Mouse (Mus musculus): ENCODE results near the gene Clic1.
"Not testable (repeated sequence)": the region's sequence is repeated elsewhere in the genome, so short reads cannot be mapped to it uniquely, and the experiment has no call there.

Gene Clic1

DNA sequence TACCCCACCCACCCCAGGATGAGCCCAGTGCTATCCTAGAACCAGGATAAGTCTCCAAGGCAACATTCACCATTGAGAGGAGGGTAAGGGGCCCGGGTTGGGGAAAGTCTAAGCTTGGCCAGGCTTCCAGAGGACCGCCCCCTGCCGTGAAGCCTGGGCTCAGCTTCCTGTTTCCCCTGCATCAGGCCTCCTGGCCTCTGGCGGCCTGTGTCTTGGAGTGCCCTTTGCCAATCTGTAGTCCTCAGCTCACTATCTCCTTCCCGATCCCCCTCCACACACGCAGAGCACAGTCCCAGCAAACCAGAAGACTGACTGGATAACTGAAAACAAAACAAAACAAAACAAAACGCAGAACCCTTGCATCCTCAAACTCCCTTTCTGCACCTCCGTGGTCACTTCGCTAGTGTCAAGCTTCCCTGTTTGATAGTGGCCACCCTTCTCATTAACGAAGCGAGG lies at the start of gene Clic1:
Gene Clic1, plus strand, starts transcription at position 406 of the 456 bp plus-strand sequence.
- no peak for DNase-seq

DNA sequence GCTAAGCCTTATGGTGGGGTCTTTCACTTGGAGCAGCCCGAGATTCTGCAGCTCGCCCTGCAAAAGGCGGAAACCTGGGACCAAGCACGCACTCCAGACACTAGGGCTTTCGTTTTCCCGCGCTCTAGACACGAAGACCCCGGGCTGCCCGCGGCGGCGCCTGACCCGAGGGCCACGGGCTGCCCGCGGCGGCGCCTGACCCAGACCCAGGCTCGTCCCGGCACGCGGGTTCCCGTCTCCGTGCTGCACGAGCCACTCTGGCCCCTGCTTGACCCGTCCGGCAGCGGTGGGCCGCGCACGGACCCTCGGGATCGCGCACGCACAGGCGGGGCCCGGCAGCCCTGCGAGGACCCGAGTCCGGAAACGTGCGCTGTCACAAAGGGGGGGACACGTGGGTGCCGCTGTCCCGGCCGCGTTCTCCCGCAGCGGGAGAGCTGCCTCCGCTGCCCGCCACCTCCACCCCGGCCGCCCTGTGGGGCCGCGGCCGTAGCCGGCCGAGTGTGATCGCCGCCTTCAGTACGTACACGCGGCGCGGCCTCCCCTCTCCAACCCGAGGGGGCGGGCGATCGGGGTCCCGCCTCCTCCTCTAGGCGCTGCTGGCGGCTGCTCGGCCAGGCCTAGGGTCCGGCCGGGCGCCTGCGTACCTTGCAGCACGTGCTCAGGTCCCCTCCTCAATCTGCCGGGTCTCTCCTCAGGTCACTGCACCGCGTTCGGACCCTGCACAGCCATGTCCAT lies 48.9 kb upstream of the Clic1 start, which contains the start of gene Vars:
Gene Vars, plus strand, starts transcription at position 271 of the 735 bp plus-strand sequence.
- peak; percentile 88 for DNase-seq

DNA sequence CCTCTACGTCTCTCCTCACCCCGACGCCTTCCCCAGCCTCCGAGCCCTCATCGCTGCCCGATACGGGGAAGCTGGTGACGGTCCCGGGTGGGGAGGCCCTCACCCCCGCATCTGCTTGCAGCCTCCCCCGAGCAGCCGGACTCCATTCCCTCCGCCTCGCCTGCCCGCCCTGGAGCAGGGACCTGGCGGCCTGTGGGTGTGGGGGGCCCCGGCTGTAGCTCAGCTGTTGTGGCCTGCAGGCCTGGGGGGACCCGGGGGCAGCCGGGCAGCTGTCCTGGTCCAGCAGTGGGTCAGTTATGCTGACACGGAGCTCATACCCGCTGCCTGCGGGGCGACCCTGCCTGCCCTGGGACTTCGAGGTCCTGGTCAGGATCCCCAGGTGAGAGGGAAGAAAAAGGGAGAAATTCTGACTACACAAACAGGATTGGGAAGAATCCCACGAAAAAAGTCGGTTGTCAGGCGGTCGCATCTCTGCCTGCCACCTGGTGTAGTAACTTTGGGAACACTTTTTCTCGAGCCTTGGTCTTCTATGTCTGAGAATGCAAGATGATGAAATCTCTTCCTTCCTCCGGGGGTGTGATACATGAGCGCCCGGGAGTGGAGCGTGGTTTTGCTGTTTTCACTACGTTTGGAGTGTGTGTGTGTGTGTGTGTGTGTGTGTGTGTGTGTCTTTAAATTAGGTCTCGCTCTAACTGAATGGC lies 48.2 kb upstream of the Clic1 start:
- DNase-seq, result no peak

DNA sequence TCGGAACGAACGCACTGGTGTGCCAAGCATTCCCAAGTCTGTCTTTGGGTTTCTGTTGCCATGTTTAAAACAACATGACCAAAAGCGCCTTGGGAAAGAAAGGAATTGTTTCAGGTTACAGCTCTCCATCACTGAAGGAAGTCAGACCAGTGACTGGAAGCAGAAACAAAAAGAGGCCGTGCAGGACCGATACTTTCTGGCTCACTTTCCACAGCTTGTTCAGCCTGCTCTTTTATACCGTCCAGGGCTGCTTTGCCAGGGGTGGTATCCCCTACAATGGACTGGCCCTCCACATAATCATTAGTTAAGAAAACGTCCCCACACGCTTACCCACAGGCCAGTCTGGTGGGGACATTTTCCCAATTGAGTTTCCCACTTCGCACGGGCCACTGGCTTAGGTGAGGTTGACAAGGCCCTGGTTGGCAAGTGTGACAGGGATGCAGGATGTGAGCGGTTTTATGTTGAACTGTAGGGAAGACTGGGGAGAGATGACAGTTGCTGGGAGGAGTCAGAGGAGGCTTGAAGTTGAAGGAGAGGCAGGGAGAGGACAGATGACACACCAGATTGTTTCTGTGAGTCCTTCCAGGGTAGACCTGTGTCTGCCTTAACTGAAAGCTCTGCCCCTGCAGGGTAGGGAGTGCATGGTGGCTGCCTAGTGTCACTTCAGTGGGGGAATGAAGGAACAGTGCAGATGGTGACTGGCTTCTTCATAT lies 47.5 kb upstream of the Clic1 start:
- DNase-seq, result no peak

DNA sequence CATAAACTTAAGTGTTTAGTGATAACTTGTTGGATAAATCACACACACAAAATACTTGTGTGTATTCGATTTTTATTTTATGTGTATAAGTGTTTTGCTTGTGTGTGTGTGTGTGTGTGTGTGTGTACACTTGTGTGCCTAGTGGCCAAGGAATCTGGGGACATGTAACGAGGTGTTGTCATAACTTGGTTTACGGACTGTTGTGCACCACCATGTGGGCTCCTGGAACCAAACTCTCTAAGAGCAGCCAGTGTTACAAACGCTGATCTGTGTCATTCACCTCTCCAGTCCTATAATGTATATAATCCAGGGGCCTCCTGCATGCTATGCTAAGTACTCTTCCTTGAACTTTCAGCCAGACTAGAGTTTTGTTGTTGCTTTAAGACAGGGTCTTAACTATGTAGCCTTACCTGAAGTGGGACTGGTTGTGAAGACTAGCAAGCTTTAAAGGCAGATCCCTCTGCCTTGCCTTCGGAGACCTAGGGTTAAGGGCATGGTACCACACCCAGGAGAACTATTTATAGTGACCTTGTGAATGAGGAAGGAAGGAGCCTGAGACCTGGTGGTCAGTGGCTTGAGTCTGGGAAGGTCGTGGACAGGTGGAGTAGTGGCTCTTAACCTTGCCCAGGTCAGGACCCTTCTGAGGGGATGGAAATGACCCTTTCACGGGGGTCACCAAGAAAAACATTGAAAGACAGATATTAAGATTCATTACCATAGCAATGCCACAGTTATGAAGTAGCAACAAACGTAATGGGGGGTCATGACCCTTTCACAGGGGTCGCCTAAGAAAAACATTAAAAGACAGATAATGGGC lies 46.5 kb upstream of the Clic1 start:
- no peak for DNase-seq

DNA sequence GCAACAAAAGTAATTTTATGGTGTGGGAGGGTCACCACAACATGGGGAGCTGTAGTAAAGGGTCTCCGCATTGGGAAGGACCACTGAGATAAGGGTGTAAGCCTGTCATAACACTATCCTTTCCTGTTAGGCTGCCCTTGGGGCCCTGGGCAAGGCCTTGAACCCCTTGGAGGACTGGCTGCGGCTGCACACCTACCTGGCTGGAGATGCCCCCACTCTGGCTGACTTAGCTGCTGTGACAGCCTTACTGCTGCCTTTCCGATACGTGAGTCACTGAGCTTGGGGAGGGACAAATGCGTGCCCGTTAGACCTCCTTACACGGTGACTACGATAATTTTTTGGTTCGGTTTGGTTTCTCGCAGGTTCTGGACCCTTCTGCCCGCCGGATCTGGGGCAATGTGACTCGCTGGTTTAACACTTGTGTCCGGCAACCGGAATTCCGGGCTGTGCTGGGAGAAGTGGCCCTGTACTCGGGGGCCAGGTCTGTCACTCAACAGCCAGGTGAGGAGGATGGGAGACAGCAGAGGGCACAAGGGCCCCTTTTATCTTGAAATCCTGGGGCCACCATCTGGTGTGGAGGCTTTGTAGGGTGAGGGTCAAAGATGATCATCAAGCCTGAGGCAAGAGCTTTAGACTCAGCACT lies 45.6 kb upstream of the Clic1 start:
- no peak for DNase-seq

DNA sequence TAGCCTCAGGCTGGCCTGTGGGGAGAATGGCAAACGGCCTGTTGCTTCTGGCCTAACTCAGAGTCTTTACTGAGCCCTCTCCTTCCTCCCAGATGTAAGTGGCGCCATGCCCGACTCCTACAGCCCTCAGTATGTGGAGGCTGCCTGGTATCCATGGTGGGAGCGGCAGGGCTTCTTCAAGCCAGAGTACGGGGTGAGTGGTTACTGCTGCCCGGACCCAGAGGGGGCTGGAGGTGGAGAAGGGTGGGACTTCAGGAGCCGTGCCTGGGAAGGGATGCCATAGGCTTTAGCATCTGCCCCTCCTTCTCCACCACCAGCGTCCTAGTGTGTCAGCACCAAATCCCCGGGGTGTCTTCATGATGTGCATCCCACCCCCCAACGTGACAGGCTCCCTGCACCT lies 44.6 kb upstream of the Clic1 start:
- no peak for DNase-seq

DNA sequence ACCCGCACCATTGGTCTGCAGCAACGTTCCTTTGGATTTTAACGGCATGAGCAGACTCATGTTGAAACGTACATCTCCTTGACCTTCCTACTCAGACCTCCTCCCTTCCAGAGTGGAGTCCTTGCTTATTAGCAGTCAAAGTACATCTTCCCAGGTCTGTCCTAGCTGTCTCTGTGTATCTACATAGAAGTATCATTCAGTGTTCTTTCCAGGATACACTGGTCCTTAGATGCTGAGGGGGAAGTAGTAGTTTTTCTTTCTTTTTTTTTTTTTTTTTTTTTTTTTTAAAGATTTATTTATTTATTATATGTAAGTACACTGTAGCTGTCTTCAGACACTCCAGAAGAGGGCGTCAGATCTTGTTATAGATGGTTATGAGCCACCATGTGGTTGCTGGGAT lies 43.9 kb upstream of the Clic1 start:
- not testable (repeated sequence) for DNase-seq

DNA sequence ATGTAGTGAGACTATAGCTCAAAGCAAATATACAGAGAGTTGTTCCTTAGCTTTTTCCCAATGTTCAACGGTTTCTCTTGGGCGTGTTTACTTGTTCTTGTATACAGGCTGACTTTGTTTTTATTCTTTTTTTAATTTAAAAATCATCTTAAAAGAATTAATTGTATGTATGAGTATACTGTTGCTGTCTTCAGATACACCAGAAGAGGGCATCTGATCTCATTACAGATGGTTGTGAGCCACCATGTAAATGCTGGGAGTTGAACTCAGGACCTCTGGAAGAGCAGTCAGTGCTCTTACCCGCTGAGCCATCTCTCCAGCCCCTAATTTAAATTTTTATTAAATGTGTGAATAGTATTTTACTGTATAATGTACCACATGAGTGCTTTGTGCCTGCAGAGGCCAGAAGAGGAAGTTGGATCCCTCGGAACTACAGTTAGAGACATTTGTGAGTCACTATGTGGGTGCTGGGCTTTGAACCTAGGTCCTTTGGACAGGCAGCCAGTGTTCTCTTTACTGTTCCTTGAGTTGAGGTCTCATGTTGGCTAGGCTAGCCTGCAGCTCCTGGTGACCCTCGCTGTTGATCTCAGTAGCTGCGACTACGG lies 42.3 kb upstream of the Clic1 start:
- no peak for DNase-seq

DNA sequence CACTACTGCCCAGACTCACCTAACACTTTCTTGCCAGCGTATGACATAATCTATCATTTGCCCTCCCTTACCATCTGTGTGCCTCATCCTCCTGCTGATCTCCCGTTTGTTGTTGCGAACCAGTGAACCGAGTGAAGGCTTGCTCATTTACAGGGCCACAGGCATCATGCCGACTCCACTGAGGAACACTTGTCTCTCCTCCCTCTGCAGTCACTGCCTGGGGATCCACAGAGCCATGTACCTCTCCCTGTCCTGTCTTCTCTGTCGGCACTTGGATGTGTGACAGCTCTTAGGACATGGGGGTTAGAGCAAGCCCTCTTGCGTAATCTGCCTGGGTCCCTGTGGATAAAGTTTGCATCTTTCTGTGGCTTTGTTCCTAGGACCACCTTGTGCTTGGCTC lies 40.2 kb upstream of the Clic1 start:
- DNase-seq, result no peak

DNA sequence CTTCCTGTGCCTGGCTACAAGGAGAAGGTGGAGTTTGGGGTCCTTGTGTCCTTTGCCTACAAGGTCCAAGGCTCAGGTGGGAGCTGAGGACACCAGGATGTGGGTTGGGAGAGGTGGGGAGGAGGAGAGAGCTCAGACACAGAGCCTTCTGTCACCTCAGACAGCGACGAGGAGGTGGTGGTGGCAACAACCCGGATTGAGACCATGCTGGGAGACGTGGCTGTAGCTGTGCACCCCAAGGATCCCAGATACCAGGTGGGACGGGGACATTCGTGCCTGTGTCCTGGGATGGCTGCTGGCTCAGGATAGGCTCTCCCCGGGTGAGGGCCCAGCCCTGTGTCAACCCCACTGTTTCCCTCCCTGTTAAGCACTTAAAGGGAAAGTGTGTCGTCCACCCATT lies 38.3 kb upstream of the Clic1 start:
- no peak for DNase-seq

DNA sequence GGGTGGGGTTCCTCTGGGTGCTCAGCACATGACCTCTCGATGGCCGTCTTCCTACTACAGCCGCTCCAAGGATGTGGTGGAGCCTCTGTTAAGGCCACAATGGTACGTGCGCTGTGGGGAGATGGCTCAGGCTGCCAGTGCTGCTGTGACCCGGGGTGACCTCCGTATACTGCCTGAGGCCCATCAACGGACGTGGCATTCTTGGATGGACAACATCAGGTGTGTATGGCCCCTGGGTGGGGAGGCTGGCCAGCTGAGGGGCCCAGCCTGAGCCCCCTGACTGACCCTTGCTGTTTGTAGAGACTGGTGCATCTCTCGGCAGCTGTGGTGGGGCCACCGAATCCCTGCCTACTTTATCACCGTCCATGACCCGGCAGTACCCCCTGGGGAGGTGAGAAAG lies 37.3 kb upstream of the Clic1 start:
- DNase-seq, result no peak

DNA sequence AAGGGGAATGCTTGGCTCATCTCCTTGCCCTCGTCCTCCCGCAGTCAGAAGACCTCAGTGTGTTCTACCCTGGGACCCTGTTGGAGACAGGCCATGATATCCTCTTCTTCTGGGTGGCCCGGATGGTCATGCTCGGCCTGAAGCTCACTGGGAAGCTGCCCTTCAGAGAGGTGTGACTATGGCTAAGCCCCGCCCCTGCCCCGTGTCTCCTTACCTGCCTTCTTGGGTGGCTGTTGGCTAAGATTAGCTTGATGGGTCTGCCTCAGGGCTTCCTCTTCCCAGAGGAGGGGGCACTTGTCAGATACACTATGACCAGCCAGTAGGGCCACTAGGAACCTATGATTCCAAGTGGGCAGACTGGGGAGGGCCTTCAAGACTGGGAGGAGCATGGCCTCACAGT lies 36.5 kb upstream of the Clic1 start:
- no peak for DNase-seq

DNA sequence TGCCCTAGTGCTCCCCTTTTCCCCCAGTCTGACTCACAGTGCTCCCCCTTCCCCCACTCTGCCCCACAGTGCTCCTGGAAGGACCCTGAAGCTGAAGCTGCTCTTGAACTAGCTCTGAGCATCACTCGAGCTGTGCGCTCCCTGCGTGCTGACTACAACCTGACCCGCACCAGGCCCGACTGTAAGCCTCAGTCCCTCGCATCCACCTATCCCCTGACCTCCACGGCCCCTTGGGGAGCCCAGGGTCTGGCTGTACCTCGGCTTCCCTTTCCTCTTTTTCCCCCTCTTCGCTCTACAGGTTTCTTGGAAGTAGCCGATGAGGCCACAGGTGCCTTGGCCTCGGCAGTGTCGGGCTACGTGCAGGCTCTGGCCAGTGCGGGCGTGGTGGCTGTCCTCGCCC lies 34.5 kb upstream of the Clic1 start:
- no peak for DNase-seq

DNA sequence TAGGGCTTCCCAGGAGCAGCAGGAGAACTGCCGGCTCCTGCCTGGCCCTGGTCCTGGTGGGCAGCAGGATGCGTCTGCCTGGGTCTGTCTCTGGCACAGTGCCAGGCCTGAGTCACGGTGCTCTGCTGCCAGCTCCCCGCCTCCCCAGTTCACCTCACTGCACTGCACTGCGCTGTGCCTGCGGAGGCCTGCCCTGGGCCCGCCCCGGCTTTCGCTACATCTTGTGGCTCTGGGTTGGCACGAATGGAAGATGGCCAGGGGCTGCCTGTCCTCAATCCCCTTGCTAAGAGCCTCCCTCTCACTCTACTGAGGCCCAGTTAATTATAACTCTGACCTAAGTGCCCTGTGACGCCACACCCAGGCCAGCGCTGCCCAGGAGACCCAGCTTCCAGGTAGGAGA lies 33.4 kb upstream of the Clic1 start, which contains the start of gene Vwa7:
Gene Vwa7, plus strand, starts transcription at position 204 of the 400 bp plus-strand sequence.
- no peak for DNase-seq

DNA sequence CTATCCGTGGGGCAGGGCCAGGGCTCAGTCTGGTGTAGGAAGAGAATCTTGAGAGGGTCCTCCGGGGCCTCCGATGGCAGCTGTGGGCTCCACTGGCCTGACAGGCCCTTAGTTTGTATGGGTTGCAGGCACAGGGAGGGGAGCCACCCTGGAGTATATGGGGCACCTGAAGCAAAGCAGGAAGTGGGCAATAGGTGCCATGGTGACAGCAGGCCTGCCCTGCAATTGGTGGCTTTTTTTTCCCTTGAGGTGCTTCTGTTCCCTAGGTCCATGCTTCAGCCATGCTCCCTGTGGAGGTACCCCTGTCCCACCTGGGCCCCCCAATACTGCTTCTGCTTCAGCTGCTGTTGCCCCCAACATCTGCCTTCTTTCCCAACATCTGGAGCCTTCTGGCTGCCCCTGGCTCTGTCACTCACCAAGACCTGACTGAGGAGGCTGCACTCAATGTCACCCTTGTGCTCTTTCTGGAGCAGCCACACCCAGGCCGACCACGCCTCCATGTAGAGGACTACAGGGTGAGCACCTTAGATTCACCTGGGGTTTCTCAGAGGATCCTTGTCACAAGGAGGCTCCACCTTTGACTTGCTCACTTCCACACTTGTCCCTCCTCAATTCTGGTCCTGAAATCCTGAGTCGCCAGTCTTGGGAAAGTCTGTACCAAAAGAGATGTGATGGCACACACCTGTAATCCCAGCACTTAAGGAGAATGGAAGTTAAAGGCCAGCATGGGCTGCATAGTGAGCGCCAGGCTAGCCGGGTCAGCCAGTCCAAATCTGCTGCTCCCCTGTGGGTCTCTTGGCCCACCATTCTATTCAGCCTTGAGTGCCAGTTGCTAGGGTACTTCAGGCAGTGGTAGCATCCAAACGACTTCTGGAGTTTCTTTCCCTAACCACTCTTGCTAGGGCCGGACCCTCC lies 32.7 kb upstream of the Clic1 start:
- no peak for DNase-seq

DNA sequence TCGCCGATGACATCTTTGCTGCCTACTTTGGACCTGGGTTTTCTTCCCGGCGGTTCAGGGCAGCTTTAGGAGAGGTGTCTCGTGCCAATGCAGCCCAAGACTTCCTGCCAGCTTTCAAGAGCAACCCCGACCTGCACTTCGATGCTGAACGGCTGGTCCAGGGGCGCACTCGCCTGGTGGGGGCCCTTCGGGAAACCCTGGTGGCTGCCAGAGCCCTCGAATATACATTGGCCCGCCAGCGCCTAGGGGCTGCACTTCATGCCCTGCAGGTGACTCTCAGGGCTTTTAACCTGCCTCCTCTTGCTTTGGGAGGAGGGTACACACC lies 32.1 kb upstream of the Clic1 start:
- DNase-seq, result no peak

DNA sequence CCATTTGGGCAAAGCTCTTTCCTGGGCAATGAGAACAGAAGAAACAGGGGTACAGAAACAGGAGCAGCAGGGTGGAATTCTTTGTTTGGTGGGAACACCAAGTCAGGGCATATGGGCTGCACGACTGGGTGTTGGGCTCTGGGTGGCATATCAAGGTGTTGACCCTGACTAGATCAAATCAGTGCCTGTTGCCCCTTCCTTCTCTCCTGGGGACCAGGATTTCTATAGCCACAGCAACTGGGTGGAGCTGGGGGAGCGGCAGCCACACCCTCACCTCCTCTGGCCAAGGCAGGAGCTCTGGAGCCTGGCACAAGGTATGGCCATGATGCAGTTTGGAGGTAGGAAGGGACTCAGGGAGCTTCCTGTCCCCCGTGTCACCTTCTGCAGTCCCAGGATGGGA lies 31.6 kb upstream of the Clic1 start:
- no peak for DNase-seq

DNA sequence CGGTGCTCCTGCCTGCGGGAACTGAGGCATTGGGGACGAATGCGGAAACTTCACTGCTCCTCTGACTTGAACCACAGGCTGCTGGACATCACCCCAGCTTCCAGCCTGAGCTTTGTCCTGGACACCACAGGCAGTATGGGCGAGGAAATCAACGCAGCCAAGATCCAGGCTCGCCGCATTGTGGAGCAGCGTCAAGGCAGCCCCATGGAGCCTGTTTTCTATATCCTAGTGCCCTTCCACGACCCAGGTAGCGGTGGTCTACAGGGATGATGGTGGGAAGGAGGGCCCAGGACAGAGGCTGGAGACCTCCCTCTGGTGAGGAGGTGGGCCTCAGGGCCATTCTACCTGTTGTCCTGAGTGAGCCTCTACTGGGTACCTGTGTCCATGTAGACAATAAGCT lies 29.9 kb upstream of the Clic1 start:
- no peak for DNase-seq

DNA sequence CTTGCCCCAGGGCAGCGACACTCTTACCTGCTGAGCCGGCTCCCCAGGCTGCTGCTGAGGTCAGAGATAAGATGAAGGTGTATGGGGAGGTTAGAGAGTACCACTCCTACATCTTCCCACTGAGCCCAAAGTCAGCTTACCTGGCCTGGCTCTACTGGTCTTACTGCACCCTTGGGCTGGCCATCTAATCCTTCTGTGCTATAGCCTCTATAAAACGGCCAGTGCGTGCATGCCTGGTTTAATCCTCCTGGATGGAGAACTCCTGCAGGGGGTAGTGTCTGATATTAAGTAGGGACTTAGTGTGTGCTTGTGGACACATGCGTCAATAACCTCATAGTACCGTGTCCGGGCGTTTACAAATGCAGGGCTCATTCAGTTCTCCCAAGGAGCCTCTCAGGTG lies 29.2 kb upstream of the Clic1 start:
- no peak for DNase-seq

Data from right cerebral cortex, postnatal 25 days (tissue).